Mouse (Mus musculus) stomach, postnatal 0 days (tissue): ENCODE measurements at regions not wholly inside any gene's neighbourhood (a gene's known extent, or its start where the extent isn't known, plus 50 kb on each side); places are given as distances from the start of the nearest gene placed in this dataset.

Experiments
- CTCF ChIP-seq: IDR thresholded peaks from 2 replicates; pipeline ENCODE4 v1.5.1; 2016; ENCODE audit warnings: antibody characterized with exemption, low read depth, mild to moderate bottlenecking, moderate library complexity
- EP300 ChIP-seq: optimal IDR thresholded peaks from 2 replicates; pipeline ENCODE3; 2016; ENCODE audit warnings: antibody characterized with exemption

DNA sequence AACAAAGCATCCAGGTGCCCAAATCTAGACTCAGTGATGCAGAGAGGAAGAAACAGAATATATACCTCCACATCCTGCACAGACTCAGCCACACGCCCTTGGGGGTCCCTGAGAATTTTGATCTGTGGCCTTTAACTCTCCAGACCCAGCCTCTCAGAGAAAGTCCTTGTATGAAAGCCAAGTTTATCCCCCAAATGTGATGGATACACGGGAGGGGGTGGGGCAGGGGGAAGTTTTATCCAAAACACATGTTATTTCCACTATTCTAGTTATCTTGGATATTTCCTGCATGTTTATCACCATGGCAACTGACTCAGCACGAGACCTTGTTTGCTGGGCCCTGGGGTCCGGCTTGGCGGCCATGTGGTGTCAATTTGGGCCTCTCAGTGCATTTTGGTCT, 57.8 kb upstream of the Cdon start:
- no peak for TF ChIP-seq EP300
- TF ChIP-seq CTCF: no peak
